ENCODE assay signal across 8 mouse cellular contexts in genomic region chr2:106431637-106432199, GRCm38 (mm10).
A peak's percentile ranks its signal among the peaks of the same experiment; 100 is the strongest.
DNase-seq lines count a peak whose midpoint lies in the region; ATAC-seq lines count a peak whose summit lies in the region.

No protein-coding gene starts in this region.

- peaks cover 12% of the 10 kb centered on the region for H3K4me1 ChIP-seq in heart, embryonic 11.5 days (ENCODE audit: control insufficient read depth, insufficient read depth, low read length)
- 0 out of 2 replicates have a peak, but pooled peaks cover 6% of the 10 kb centered on the region for H3K4me1 ChIP-seq in neural tube, embryonic 12.5 days
- H3K4me1 ChIP-seq in hindbrain, embryonic 16.5 days (ENCODE audit: control insufficient read depth, insufficient read depth, low read depth, low read length), result peaks cover 3% of the 10 kb centered on the region; the same call in 1 of the 2 replicates
- H3K4me1 ChIP-seq in neural tube, embryonic 15.5 days, result peaks cover 15% of the 10 kb centered on the region

- H3K36me3 ChIP-seq in heart, embryonic 11.5 days (ENCODE audit: control insufficient read depth, insufficient read depth, low read length), result no peaks in the 10 kb centered on the region
- H3K36me3 ChIP-seq in neural tube, embryonic 12.5 days, result no peaks in the 10 kb centered on the region
- no peaks in the 10 kb centered on the region for H3K36me3 ChIP-seq in hindbrain, embryonic 16.5 days (ENCODE audit: control insufficient read depth, insufficient read depth, low read length)
- no peaks in the 10 kb centered on the region for H3K36me3 ChIP-seq in neural tube, embryonic 15.5 days

- H3K4me3 ChIP-seq in heart, embryonic 11.5 days (ENCODE audit: low read depth, low read length), result peak overlapping the region; percentile 27
- no peak overlapping the region for H3K4me3 ChIP-seq in neural tube, embryonic 12.5 days
- H3K4me3 ChIP-seq in hindbrain, embryonic 16.5 days (ENCODE audit: low read length), result peak overlapping the region; percentile 24; the same call in 1 of the 2 replicates
- 0 out of 2 replicates have a peak overlapping the region, but pooled peaks have one; percentile 11 for H3K4me3 ChIP-seq in neural tube, embryonic 15.5 days (replicated peaks)

- DNase-seq in heart, adult 18-20 months, result no peak
- DNase-seq in neural tube, embryonic 10.5 days (ENCODE audit: extremely low spot score, low spot score), result no peak
- DNase-seq in T-cell, adult 2 months (ENCODE audit: low spot score), result no peak
- no peak for DNase-seq in layer of hippocampus, postnatal 14 days (ENCODE audit: low spot score in 2 of 2)

- H3K9ac ChIP-seq in heart, embryonic 11.5 days (ENCODE audit: low read depth, low read length), result peak overlapping the region; percentile 28; the same call in 1 of the 2 replicates
- no peak overlapping the region for H3K9ac ChIP-seq in neural tube, embryonic 12.5 days
- H3K9ac ChIP-seq in hindbrain, embryonic 16.5 days (ENCODE audit: low read depth, low read length), result no peak overlapping the region; the same call in 1 of the 2 replicates
- no peak overlapping the region for H3K9ac ChIP-seq in neural tube, embryonic 15.5 days (replicated peaks)

- H3K9me3 ChIP-seq in heart, embryonic 11.5 days (replicated peaks; ENCODE audit: control insufficient read depth, low read length), result no peaks in the 10 kb centered on the region
- no peaks in the 10 kb centered on the region for H3K9me3 ChIP-seq in neural tube, embryonic 12.5 days
- no peaks in the 10 kb centered on the region for H3K9me3 ChIP-seq in hindbrain, embryonic 16.5 days (ENCODE audit: control insufficient read depth, low read length)
- H3K9me3 ChIP-seq in neural tube, embryonic 15.5 days (replicated peaks), result no peaks in the 10 kb centered on the region

- no peaks in the 10 kb centered on the region for H3K27me3 ChIP-seq in heart, embryonic 11.5 days (ENCODE audit: control insufficient read depth, insufficient read depth, low read length)
- no peaks in the 10 kb centered on the region for H3K27me3 ChIP-seq in neural tube, embryonic 12.5 days (replicated peaks)
- no peaks in the 10 kb centered on the region; the same call in 1 of the 2 replicates for H3K27me3 ChIP-seq in hindbrain, embryonic 16.5 days (replicated peaks; ENCODE audit: control insufficient read depth, insufficient read depth, low read length)
- H3K27me3 ChIP-seq in neural tube, embryonic 15.5 days (replicated peaks), result peaks cover 2% of the 10 kb centered on the region; the same call in 1 of the 2 replicates

- WGBS in heart, embryonic 11.5 days (ENCODE audit: insufficient replicate concordance), result 9% methylated on average over 9 of the region's 9 CpGs
- 28% methylated on average over 9 of the region's 9 CpGs for WGBS in neural tube, embryonic 12.5 days
- 18% methylated on average over 9 of the region's 9 CpGs for whole genome bisulfite sequencing in hindbrain, embryonic 16.5 days
- WGBS in neural tube, embryonic 15.5 days, result 20% methylated on average over 9 of the region's 9 CpGs

- H3K4me2 ChIP-seq in heart, embryonic 11.5 days, result peak overlapping the region; percentile 66
- H3K4me2 ChIP-seq in neural tube, embryonic 12.5 days (replicated peaks), result peak overlapping the region; percentile 41
- H3K4me2 ChIP-seq in hindbrain, embryonic 16.5 days (ENCODE audit: low read length), result peak overlapping the region; percentile 56
- peak overlapping the region; percentile 54 for H3K4me2 ChIP-seq in neural tube, embryonic 15.5 days

- ATAC-seq in heart, embryonic 11.5 days (replicated peaks; ENCODE audit: insufficient number of reproducible peaks, low FRiP score, low TSS enrichment), result no peak
- ATAC-seq in neural tube, embryonic 12.5 days (ENCODE audit: low FRiP score, low read depth), result peak; percentile 49; the same call in 1 of the 2 replicates
- peak; percentile 51 for ATAC-seq in hindbrain, embryonic 16.5 days
- ATAC-seq in neural tube, embryonic 15.5 days (ENCODE audit: low FRiP score), result peak; percentile 48; the same call in 1 of the 2 replicates

- no peak overlapping the region; the same call in 1 of the 2 replicates for H3K27ac ChIP-seq in heart, embryonic 11.5 days (ENCODE audit: low read depth, low read length)
- H3K27ac ChIP-seq in neural tube, embryonic 12.5 days, result no peak overlapping the region
- H3K27ac ChIP-seq in hindbrain, embryonic 16.5 days (ENCODE audit: low read depth, low read length), result no peak overlapping the region
- H3K27ac ChIP-seq in neural tube, embryonic 15.5 days (replicated peaks), result peak overlapping the region; percentile 42; the same call in 1 of the 2 replicates
